Mouse (Mus musculus) telencephalon, adult 2 months (tissue): ENCODE results near the gene Thumpd2.

Experiments used
- DNase-seq: peaks from one replicate; pipeline ENCODE4 v3.0.0-alpha.2; 2011; ENCODE audit warnings: low read depth, low spot score

The Thumpd2 gene

DNA sequence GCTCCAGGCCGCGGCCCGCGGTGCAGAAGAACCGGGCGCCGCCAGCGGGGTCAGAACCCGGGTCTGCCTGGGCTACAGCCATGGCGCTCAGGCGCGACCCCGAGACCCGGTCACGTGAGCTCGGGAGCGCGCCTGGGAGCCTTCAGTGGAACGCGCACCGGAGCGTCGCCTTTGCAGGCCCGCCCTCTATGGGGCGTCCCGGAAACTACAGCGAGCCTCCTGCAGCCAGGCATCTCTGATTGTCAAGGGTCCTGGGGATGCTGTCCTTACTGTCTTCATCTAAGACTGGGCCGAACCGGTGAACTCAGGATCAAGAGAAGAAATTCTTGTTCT is at the start of gene Thumpd2:
TSS of gene Thumpd2 (minus strand) at position 104 of the 333 bp plus-strand sequence.
- DNase-seq, result peak; percentile 72

DNA sequence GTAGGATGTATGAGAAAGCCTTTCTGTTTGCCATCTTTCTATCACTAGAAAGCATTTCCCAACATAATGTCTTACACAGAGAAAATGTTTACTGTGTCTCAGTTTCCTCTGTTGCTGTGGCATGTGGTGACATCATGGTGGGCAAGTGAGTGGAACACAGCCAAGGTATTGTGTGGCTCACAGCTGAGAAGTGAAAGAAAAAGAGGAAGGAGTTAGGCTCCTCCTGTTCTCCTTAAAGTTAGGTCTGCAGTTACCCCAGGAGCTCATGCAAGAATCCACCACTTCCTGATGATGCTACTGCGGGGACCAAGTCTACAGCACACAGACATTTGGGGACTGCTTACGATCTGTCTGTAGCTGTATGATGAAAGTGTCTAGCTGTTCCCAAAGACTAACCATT is 39.4 kb upstream of the Thumpd2 start:
- DNase-seq, result no peak

DNA sequence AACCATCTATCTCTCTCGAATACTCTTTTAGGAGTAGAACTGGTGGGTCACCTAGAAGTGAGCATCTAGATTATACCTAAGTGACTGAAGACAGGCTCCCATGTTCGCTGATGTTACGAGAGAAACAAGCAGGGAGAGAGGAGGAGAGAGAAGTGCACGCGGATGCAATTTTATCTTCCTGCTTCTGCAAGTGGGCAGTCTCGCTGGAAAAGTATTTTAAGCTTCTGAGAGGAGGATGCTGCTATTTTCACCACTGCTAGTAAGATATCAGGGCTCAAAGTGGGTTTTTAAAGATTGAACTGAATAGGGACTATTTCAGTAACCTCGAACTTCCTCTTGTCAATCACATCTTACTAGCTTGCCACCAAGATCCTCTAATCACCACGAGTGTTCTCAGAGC is 38.0 kb upstream of the Thumpd2 start:
- peak; percentile 58 for DNase-seq

DNA sequence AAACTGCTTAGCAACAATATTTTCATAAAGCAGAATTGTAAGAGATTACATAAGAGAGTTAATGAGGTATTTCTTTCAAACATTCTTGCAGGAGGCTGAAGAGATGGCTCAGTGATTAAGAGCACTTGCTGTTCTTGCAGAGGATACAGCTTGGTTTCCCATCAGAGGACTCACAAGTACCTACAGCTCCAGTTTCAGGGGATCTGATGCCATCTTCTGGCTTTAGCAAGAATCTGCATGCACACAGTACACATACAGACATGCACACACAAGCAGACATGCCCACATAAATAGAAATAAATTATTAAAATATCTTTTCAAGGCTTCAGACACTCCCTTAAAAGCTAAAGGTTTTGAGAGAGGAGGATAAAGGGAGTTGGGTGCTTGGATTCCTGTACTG is 33.6 kb upstream of the Thumpd2 start:
- no peak for DNase-seq

DNA sequence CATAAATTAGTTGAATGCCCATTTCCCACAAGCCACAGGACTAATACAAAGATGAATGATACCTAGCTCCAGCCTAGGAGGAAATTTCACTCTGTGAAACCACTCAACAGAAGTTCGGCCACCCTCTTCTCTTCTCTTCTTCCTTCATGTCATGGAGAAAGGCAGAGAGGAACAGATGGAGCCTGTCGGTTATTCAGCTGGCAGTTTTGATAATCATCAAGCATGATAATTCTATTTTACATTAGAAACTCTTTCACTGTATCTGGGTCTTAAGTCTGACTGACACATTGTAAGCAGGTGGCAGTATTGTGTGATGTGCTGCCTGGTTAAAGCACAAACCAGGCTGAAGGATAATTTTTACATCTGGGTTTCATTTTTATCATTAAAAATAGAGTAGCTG is 31.6 kb upstream of the Thumpd2 start:
- no peak for DNase-seq

DNA sequence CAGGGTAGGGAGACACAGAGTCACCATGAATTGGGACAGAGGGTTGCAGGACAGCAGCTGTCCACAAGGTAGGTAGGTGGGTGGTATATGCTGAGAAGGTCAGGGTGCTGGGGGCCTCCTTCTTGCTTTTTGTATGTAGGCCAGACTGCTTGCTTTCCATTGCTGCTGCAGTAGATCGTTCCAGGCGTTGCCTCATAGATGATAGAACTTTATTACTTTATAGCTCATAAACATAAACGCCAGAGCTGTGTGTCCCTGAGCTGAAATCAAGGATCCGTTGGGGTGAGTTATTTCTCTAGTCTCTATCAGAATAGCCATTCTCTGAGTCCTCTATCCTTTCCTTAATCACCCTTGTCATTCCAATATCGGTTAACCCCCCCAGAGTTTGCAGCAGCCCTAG is 27.9 kb upstream of the Thumpd2 start:
- no peak for DNase-seq

DNA sequence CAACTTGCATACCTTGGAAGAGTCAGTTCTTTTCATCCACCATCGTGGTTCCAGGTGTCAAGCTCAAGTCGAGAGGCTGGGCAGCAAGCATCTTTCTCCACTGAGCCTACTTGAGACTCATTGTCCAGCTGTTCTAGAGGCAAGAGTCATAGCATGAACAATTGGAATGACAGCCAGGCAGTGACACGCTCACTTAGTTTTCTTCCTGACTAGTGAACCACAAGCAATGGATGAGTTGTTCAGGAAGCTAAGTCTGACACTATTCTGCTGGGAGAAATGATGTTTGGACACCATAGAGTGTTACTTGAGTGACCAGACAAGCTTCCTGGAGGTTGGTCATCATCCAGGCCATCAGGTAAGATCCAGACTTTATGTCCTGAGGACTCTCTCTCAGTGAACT is 24.0 kb upstream of the Thumpd2 start:
- DNase-seq, result no peak

DNA sequence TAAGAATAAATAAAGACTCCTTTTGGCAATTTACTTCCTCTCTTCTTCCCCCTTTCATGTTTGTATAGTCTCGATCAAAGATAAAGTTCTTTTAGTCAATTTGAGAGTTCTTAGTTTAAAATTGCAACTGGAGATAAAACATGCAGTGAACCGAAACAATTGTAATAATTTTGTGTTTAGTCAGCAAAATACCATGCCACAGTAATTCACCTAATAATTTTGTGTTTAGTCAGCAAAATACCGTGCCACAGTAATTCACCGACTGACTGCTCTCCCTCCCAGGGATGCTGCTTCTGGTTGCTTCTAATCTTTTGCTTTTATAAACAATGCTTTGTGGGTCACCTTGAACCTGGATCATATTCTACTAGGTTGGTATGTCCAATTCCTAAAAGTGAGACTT is 22.9 kb upstream of the Thumpd2 start:
- DNase-seq, result no peak

DNA sequence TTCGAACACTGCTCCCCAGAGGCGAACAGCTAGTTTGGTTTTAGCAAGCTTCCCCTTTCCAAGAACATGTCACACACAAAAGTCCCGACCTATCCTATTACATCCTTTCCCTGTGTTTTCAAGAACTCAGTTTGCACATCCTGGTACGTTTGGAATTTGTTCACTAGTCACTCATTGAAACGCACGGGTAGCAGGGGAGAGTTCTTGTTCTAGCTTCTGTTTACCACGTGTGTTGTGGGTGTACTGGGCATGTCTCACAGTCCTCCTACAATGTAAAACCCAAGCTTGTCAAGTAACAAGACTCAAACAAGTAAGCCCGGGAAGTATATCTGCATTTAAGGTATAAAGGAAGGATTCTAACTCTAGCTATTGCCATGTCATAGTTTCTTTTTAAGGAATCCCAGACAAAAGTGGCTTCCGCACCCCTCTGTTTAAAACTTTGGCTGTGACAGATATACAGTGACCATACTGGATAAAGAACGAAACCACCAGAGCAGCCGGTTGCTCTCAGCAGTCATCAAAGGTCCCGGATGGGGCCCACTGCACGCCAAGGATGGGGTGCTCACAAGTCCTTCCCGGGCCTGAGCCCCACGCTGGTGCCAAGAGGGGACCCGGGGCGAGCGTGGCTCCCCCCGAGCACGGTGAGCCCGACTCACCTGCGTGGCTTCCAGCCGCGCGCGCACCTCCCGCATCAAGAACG is 453 bp downstream of the Thumpd2 start:
- DNase-seq, result peak; percentile 51

DNA sequence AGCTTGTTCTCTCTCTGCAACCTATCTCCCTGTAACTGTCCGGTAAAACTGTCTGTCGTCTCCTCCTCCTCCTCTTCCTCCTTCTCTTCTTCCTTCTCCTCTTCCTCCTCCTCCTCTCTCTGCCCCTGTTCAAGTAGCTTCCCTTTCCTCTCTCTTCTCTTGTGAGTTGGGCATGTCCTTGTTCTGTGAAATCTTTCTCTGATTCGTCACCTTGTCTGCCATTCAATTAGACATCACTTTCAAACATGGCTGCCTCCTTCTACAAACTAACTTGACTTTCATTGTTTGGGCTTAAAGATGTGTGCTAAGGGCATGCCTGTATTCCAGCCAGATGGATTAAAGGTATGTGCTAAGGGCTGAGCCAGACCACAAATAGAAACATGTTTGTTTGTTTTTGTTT is 1.5 kb downstream of the Thumpd2 start:
- no peak for DNase-seq

DNA sequence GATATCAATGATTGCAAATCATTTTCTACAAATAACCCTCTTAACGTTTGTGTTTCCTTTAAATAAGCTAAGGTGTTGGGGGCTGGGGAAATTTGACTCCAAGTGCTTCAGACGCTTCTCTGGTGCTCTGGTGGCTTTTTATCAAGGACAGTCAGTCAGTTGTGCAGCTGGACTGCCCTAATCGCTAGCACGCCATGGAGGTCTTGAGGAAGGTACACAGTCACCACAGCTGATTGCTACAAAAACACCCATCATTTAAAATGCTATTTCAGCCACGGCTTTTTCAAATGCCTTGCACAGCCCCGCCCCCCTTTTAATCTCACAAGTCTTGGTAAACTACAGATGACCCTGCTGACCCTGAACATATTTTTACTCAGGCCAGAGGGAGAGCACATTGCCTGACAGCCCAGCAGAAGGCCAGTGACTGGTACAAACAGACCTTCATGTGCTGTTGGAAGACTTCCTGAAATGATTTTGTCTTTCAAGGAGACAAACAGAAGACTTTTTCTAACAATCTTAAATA is 2.5 kb downstream of the Thumpd2 start:
- no peak for DNase-seq

DNA sequence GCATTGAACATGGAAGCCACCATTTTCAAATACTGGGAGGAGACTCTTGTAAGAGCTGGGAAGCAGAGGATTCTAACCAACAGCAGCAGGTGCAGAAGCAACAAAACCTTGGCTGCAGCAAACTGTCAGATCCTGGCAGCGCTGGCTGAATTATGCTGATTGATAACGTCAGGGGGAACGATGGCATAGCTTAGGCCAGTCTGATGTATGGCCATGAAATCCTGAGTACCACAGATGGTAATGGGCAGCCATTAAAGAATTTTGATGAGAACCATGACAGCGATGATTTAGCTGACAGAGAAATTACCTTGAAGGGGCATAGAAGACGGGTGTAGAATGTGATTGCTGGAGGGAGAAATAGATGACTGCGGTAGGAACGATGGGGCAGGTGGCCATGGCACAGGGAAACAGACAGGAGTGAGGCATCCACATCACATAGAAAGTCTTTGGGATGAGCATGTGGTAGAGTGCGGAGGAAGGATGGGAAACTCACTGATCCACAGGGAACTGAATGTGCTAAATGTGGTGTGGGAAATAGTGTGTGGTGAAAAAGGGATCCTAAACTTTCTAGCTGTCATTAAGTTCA is 8.0 kb downstream of the Thumpd2 start:
- no peak for DNase-seq

DNA sequence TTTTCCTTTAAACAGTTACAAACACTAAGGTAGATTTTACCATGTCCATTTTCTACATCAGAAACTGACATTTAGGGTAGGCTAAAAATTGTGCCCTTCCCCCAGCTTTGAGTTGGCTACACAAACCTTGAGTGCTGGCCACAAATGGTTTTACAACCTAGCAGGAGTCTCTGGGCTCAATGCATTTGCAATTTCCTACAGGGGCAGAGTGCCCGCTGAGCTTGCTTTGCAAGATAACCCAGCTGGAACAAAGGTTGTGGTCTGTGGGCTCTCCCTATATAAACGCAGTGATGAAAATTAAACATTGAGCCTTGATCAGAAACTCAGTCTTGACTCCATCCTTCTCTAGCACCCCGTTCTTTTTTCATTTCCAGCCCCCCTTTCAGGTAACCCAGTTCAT is 8.8 kb downstream of the Thumpd2 start:
- DNase-seq, result no peak

DNA sequence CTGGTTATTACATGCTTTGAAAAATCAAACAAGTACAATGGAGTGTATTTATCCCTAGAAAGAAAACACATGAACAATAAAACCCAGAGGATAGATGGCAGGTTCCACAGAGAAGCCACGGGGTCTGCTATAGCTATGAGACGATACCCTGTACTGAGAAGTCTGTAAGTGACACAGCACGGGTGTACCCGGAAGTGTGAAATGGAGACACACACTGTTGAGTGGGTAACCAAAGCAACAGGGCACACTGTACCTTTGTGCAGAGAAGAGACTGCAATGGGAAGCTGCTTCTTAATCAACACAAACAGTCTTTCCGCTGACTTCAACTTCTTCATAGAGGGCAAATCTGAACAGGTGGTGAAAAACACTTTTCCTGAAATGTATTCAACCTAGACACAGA is 9.4 kb downstream of the Thumpd2 start:
- DNase-seq, result no peak

DNA sequence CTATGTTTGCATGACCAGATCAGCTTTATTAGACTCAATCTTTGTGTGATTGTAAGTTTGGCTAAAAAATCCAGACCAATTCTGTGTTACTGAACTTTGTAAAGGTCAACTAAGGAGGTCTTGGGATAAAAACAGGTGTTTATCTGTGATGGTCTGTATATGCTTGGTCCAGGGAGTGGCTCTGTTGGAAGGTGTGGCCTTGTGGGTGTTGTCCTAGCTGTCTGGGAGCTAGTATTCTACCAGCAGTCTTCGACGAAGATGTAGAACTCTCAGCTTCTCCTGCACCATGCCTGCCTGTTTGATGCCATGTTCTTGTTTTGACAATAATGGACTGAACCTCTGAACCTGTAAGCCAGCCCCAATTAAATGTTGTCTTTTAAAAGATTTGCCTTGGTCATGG is 11.6 kb downstream of the Thumpd2 start:
- no peak for DNase-seq

DNA sequence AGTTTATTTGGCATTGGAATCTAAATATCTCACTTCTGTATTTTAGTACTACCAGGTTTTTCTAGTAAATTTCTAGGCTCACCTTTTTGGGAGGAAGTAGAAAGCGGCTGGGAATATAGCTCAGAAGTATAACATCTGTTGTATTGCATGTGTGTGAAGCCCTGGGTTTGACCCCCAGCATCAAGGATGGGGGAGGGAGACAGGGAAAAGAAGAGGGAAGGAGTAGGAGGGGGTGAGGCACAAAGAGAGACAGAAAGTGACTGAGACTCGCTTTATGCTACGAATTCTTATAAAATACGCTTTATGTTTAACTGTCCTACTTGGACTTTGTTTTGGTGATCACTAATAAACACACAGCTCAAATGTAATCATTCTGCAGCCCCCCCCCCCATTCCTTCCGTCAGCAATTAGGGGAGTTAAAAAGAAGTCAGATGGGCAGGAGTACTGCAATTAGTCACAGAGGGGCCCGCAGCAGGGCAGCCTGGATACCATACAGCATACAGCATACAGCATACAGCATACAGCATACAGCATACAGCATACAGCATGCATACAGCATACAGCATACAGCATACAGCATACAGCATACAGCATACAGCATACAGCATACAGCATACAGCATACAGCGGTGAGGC is 16.8 kb downstream of the Thumpd2 start:
- DNase-seq, result no peak

DNA sequence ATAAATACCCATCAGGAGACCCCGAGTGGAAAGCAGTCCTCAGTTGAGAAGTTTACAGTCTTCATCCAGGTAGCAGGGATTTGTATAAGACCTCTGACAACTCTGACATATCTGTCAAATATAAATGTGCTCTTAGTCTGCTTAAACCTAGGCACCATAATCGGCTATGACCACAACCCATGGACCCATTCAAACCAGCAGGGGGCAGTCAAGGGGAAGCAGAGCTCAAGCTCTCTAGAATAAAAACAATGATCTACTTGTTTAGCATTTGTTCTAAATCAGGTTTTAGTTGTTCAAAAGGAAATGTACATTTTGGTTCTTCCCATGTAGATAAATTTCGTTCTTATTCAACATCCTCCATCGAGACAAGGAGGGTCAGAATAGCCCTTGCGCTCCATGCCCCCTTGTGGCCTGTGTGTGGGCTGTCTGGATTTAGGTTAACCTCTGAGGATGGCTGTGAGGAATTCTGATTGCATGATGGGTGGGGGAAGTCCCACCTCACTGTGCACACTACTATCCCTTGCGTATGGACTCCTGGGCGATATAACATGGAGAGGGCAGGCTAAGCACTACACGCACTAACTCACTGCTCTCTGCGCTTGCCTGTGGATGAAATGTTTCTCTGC is 19.2 kb downstream of the Thumpd2 start:
- no peak for DNase-seq

DNA sequence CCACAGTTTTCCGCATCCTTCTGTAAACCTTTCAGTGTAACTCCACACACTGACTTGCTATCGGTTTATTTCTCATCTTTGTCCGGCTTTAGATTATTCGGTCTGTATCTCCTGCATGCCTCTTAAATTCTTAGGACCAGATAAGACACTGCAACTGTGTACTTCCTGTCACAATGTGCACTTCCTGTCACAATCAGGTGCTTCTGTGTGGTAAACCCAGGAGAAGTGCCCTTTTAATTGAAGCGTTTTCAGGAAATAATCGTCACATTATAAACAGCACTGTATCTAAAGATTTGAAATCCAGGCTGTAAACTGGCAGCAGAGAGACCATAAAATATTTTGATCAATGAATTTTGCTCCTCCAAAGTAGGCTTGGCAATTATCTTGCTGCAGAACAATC is 19.8 kb downstream of the Thumpd2 start:
- no peak for DNase-seq

DNA sequence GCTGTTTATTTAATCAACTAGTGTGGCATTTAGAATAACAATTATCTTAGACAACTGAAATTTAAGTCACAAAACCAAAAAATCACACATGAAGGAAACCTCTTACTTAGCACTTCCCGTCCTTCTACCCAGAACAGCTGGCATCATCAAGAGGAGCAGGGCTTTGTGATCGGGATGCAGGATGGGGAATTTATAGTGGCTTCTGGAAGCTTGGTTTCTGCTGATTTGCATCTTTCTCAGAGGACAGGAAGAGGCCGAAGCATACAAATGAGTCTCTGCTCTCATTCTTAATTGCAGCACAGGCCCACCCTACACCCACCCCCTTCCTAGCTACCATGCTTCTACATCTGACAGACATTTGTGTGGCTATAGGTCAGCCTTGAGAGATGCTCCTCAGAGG is 20.5 kb downstream of the Thumpd2 start:
- no peak for DNase-seq

DNA sequence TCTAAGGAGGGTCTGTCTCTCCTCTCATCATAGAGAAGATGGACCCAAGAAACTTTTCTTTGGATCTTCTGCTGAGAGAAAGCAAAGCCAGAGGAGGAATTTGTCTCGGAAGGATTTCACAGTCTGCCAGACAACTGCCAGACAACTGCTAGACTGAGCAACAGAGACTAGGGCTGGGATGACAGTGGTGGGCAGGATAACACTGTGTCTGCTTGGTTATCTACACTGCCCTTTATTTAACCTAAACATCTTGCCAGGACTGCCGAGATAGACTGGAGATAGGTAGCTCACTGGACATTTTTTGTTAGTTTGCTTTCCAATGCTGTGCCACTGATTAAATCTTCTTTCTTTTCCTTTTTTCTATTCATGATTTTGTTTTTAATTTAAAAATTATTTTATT is 23.2 kb downstream of the Thumpd2 start:
- DNase-seq, result no peak

DNA sequence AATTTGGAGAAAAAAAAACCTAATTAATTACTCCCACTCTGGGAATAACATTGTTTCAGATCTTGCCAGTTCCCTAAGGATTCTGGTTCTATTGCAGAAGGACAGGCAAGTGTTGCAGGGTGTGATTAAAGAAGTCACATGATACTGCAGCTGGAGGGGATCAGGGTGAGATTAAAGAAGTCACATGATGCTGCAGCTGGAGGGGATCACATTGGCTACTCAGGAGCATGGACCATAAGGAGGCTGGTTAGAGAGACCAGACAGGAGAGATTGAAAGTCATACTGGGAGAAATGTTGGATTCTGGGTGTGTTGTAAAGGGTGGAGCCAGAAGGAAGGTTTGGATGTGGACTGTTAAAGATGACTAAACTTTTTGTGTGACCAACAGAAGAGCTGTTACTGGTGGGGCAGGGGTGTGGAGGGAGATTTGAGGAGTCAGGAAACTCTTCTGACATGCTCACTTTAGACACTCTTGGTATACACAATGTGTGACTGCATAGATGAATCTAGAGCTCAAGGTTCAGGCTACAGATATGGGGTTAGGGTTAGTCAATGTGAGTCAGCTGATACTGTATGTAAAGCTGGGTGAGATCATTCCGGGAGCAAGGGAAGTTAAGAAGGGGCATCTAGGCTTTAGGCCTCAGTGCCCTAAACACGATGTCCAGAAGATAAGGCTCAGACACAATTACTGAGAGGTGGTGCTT is 26.0 kb downstream of the Thumpd2 start:
- DNase-seq, result no peak

DNA sequence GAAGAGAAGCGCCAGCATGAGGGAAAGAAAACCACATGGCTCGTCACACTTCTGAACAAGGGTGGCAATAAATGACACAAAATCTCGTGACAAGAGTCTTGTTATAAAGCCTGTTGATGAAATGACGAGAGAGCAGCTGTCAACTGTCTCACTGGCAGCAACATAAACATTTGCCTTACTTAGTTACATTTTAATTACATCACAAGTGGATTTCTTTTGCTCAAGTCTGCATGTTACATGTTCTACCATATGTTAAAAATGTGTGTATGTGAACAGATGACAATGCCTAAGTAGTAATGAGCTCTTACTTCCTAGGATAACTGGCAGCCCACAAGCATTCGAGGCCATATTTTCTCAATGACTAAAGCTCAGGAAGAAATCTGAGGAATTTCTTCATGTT is 29.5 kb downstream of the Thumpd2 start:
- DNase-seq, result no peak
